Mouse (Mus musculus) heart, adult 8-10 months (tissue): Measurements from ENCODE around the gene Gm10142. TPM values are rescaled to one million over a fixed set of nuclear protein-coding genes. Genes with fewer than 3 reads are reported as not detected.
"Not testable (repeated sequence)": the region's sequence is repeated elsewhere in the genome, so short reads cannot be mapped to it uniquely, and the experiment has no call there.

Source experiments
- DNase-seq: peaks from one replicate; pipeline ENCODE4 v3.0.0; 2022; ENCODE audit warnings: low spot score
- total RNA-seq, 4 experiments: library from RNA; stranded (reverse); gene quantifications; 2 replicates each; pipeline ENCODE4 v1.2.4; 2022

Gm10142 gene
- not detected for total RNA-seq

DNA sequence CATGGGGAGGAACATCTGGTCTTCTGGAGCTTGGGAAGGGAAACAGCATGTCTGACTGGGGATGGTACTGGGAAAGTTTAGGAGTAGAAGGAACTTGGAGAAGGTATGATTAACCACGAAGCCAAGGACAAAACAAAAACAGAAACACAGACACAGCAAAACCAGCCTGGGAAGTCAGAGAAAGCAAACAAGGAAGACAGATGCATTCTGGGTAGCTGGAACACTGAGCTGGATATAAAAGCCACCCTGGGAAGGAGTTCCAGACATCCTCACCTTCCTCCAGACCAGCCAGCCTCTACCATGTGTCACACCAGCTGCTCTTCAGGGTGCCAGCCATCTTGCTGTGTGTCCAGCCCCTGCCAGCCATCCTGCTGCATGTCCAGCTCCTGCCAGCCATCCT lies at the start of gene Gm10142:
Gene Gm10142 (plus strand): TSS at position 301 of the 400 bp plus-strand sequence.
- DNase-seq: no peak

- no peak for DNase-seq
These were observed 49.3 kb upstream of the Gm10142 start for GRCm38 (mm10) chr10:77666342-77666741.

GRCm38 (mm10) chr10:77667402-77667801 lies 48.2 kb upstream of the Gm10142 start:
- DNase-seq: no peak

DNA sequence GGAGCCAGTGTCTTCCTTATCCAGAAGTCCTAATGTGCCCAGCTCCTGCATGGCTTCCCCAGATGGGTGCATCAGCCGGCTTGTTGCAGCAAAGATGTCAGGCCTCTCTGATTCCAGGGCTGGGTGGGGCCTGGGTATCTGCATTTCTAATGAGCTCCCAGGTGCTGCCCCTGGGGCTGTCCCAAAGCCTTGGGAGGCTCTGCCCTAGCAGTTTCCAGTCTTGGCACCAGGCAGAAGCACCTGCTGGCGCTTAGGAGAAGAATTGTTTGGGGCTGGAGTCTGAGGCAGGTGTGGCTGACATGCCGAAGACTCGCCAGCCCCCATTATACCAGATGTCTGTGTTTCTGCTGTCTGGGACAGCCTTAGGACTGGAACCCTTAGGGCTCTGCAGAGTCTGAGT lies 44.9 kb upstream of the Gm10142 start:
- DNase-seq: no peak

DNA sequence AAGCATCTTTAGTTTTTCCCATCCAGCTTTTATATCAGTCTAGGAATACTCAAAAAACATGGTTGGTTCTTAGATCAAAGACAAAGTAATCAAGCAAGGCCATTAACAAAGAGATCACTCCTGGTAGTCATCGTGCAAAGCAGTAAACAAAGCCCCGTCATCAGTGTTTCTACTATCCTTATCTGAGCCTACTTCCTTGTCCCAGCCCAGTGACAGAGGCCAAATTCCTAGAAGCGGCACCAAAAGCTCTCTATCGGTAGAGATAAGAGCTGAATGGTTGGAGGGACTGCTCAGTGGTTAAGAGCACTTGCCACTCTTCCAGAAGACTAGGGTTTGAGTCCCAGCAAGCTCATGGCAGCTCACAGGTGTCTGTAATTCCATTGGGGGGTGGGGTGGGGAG lies 44.1 kb upstream of the Gm10142 start:
- DNase-seq: no peak

GRCm38 (mm10) chr10:77673765-77674164 lies 41.8 kb upstream of the Gm10142 start:
- DNase-seq: no peak

GRCm38 (mm10) chr10:77677562-77677961 lies 38.0 kb upstream of the Gm10142 start:
- no peak for DNase-seq

DNA sequence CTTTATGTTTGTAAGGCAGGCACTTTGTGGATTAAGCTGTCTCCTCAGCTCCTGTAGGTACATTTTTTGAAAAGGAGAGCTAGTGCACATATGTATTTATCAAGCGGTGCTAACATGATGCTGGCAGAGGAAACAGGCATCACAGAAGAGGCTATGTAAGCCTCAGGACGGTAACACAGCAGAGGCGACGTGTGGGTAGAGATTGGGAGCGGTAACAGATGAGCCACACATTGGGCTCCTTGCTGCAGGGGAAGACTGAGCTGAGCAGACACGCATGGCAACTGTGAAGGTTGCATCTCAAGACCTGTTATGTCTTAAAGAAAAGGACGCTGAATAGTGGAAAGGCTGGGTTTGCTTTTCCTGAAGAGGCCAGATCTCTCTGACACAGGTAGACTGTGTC lies 32.6 kb upstream of the Gm10142 start:
- no peak for DNase-seq

- no peak for DNase-seq
These were observed 31.4 kb upstream of the Gm10142 start for GRCm38 (mm10) chr10:77684181-77684580.

- peak; percentile 15 for DNase-seq
These were observed 29.5 kb upstream of the Gm10142 start, which contains the start of gene Tspear for GRCm38 (mm10) chr10:77685895-77686664. Gene Tspear, plus strand, starts transcription at chr10:77686569.

DNA sequence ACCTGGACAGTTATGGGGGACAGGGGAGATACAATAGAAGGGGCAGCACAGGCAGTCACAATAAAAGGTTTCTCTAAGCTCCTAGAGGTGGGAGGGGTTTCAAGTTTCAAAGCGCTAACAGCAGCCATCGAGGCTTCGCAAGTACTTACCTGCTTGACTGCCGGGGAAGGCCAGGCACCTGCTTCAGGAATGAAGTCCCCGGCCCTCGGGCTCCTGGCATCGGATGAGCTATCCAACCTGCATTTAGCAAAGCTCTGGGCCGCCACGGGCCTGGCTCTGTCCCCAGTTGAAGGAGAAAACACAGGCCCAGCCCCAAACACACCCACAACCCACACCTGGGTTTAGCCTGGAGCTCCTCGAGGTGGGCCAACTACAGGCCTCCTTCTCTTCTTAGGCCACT lies 28.6 kb upstream of the Gm10142 start:
- no peak for DNase-seq

DNA sequence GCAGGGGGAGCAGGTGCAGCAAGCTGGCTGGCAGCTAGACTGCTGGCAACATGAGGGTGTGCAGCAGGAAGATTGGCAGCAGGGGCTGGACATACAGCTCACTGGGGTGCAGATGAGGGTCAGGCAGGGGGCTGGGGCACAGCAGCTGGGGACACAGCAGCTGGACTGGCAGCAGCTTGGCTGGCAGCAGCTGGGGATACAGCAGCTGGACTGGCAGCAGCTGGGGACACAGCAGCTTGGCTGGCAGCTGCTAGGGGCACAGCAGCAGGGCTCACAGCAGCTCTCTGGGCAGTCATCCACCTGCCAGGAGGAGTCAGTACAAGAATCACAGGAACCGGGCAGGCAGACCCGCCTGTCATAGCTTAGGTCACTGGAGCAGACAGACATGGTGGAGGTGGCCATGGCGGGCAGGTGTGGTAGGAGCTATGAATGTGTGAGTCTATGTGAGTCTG lies 25.2 kb upstream of the Gm10142 start, which contains the start of gene Gm19402:
Gene Gm19402 (minus strand): TSS at position 402 of the 452 bp plus-strand sequence.
- not testable (repeated sequence) for DNase-seq

- DNase-seq: no peak
These were observed 18.5 kb upstream of the Gm10142 start, which contains the start of gene Gm9508 for GRCm38 (mm10) chr10:77697133-77697532. Gene Gm9508, minus strand, starts transcription at chr10:77697233.

DNA sequence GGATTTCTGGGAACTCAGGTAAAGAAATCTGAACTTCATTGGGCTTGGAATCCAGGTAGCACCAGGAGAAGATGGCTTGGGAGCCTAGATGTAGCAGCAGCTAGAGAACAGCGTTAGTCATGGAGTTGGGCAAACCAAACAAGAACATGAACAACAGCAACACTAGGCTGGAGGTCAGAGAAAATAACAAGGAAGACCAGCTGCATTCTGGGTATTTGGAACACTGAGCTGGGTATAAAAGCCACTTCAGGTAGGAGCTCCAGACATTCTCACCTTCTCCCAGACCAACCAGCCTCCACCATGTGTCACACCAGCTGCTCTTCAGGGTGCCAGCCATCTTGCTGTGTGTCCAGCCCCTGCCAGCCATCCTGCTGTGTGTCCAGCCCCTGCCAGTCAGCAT lies 9.3 kb upstream of the Gm10142 start, which contains the start of gene Gm10272:
Gene Gm10272 (plus strand): TSS at position 301 of the 400 bp plus-strand sequence.
- DNase-seq: no peak

DNA sequence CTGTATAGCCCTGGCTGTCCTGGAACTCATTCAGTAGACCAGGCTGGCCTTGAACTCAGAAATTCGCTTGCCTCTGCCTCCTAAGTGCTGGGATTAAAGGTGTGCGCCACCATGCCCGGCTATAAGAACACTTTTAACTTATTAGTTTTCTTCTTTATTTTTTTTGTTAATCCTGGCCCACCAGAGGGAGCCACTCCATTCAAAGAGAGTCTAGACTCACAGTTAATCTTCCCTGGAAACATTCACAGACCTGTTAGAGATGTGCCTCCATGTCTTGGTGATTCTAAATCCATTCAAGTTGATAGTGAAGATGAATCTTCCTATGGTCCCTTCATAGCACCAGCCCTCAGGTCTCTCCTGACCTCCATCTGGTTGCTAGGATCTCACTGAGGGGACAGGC lies 5.8 kb upstream of the Gm10142 start:
- no peak for DNase-seq

DNA sequence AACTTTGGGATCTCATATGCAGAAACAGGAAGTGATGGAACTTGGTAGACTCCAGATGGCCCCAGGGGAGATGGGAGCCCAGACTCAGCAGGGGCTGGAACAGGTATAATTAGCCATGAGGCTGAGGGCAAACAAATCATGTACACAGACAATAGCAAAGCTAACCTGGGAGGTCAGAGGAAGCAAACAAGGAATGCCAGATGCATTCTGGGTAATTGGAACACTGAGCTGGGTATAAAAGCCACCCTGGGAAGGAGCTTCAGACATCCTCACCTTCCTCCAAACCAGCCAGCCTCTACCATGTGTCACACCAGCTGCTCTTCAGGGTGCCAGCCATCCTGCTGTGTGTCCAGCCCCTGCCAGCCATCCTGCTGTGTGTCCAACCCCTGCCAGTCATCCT lies 4.5 kb upstream of the Gm10142 start, which contains the start of gene Gm10024:
Gene Gm10024 (plus strand): TSS at position 301 of the 400 bp plus-strand sequence.
- not testable (repeated sequence) for DNase-seq

DNA sequence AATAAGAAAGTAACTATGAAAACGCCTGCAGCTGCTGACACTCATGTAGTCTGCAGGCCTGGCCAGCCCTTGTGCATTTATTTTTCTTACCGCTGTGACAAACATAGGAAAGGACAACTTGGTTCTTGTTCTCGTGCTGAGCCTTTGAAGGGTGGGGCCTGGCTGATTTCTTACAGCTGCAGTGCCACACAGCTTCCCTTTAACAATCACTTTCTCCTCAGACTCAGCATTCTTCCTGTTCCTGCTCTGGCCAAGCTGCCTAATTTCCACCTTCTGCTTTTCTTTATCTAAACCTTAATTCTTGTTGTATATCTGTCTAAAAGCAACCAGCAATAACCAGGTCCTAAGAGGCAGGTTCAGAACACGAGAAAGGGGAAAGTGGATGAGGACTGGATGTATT lies 1.9 kb upstream of the Gm10142 start:
- DNase-seq: no peak

- not testable (repeated sequence) for DNase-seq
These were observed 4.7 kb downstream of the Gm10142 start, which contains the start of gene Krtap12-1 for GRCm38 (mm10) chr10:77720299-77720698. Gene Krtap12-1, plus strand, starts transcription at chr10:77720599.

GRCm38 (mm10) chr10:77724855-77725254 lies 9.2 kb downstream of the Gm10142 start:
- DNase-seq: no peak

- DNase-seq: no peak
These were observed 10.6 kb downstream of the Gm10142 start, which contains the start of gene Gm10100 for GRCm38 (mm10) chr10:77726186-77726585. Gene Gm10100, plus strand, starts transcription at chr10:77726486.

GRCm38 (mm10) chr10:77728280-77728679 lies 12.7 kb downstream of the Gm10142 start:
- no peak for DNase-seq

DNA sequence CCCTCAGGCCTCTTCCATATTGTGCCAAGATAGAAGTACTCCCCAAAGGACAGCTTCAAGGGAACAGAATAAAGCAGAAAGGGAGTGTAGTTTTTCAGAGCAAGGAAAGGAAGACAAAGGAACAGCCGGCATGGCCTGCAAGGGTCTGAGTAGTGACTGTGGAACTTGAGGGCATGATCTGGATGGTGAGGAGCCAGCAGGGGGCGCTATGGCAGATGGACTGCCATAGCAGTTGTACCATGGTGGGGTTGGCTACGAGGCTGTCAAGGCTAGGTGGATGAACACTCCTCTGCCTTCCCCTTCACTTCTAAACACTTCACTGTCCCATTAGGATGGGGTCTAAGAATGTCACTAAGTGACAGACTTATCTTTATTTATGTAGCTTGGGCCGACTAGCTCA lies 13.6 kb downstream of the Gm10142 start:
- no peak for DNase-seq

DNA sequence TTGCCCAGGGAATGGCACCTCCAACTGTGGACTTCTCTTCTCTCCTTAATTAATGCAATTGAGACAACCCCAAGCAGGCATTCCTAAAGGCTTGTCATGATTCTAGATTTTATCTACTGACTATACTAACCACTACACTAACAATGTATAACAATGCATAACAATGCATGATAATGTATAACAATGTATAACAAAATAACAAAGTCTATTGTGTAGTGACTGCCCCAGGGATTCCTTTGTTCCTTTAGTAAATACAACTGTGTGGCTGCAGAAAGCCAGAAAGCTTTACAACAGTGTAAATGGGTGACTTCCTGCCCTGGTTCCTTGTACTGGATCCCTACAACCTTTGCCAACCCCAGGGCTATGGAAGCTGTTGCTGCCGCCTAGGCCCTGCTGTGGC lies 20.3 kb downstream of the Gm10142 start:
- DNase-seq: no peak
